21 mouse cellular contexts compared by ENCODE assay signal in genomic region chr9:77571851-77572250, GRCm38 (mm10). TPM values are rescaled to one million over a fixed set of nuclear protein-coding genes. Genes with fewer than 3 reads are reported as not detected.
A peak's percentile ranks its signal among the peaks of the same experiment; 100 is the strongest.
DNase-seq lines count a peak whose midpoint lies in the region; ATAC-seq and TF ChIP-seq lines count a peak whose summit lies in the region.
"Had no signal": no experiment of that assay in that cellular context is flagged by ENCODE, and none has a peak within 500 bp of the region (broad histone marks: within the 10 kb centered on the region; RNA-seq: fewer than 3 reads in every experiment).

No protein-coding gene starts in this region.

- dilution Hi-C loops in CH12.LX (cut with MboI; ENCODE audit: extremely low pct_ligation_motif_present, extremely low pct_unique_long_range_greater_than_20kb, low sequenced_read_pairs), result no loop called here

- TF ChIP-seq POLR2A in CH12.LX (IDR thresholded peaks at IDR 0.05; ENCODE audit: low read depth, low read length), result no peak
- no peak for TF ChIP-seq POLR2A in brain, embryonic 14.5 days (IDR thresholded peaks at IDR 0.05; ENCODE audit: borderline replicate concordance, extremely low read depth, insufficient read depth, insufficient read length, poor library complexity, severe bottlenecking)

- WGBS in forebrain, embryonic 14.5 days, result 75% methylated on average over 4 of the region's 4 CpGs
- 86% methylated on average over 4 of the region's 4 CpGs for WGBS in forebrain, embryonic 13.5 days

- H3K4me1 ChIP-seq in forebrain, embryonic 14.5 days (ENCODE audit: control insufficient read depth, insufficient read depth, low read length), result no peaks in the 10 kb centered on the region
- H3K4me1 ChIP-seq in forebrain, embryonic 13.5 days, result peaks cover 6% of the 10 kb centered on the region
- H3K4me1 ChIP-seq in CH12.LX (ENCODE audit: control insufficient read depth in 1 of 2, insufficient read depth in 2 of 2), result peaks cover 11 to 29% of the 10 kb centered on the region in 2 experiments
- H3K4me1 ChIP-seq: embryonic facial prominence, embryonic 12.5 days had no signal

- no peak overlapping the region for H3K9ac ChIP-seq in forebrain, embryonic 14.5 days (ENCODE audit: low read length)
- no peak overlapping the region for H3K9ac ChIP-seq in forebrain, embryonic 13.5 days
- H3K9ac ChIP-seq in CH12.LX (ENCODE audit: insufficient read depth, low read depth), result no peak overlapping the region
- H3K9ac ChIP-seq: embryonic facial prominence, embryonic 12.5 days; forebrain, embryonic 12.5 days; forebrain, postnatal 0 days had no signal

- peak; percentile 33; the same call in 1 of the 2 replicates for ATAC-seq in forebrain, embryonic 14.5 days
- ATAC-seq in forebrain, embryonic 13.5 days, result no peak
- ATAC-seq in frontal cortex, adult (ENCODE audit: low TSS enrichment), result peak; percentile 16; the same call in 1 of the 2 replicates
- ATAC-seq: CD4-positive, CD25-positive, alpha-beta regulatory T cell, adult 4 months; forebrain, postnatal 0 days had no signal

- H3K27me3 ChIP-seq in forebrain, embryonic 14.5 days (replicated peaks; ENCODE audit: control insufficient read depth, insufficient read depth, low read length), result no peaks in the 10 kb centered on the region
- no peaks in the 10 kb centered on the region for H3K27me3 ChIP-seq in forebrain, embryonic 13.5 days
- H3K27me3 ChIP-seq in CH12.LX (replicated peaks), result no peaks in the 10 kb centered on the region
- H3K27me3 ChIP-seq: embryonic facial prominence, embryonic 12.5 days had no signal

- no peaks in the 10 kb centered on the region for H3K36me3 ChIP-seq in forebrain, embryonic 14.5 days (ENCODE audit: control insufficient read depth, insufficient read depth, low read length)
- H3K36me3 ChIP-seq in forebrain, embryonic 13.5 days (ENCODE audit: poor library complexity, severe bottlenecking), result no peaks in the 10 kb centered on the region
- H3K36me3 ChIP-seq in CH12.LX (replicated peaks in 1 of 2; ENCODE audit: control insufficient read depth in 1 of 2, insufficient read depth in 1 of 2, low read length in 1 of 2), result no peaks in the 10 kb centered on the region
- H3K36me3 ChIP-seq: embryonic facial prominence, embryonic 10.5 days; embryonic facial prominence, embryonic 12.5 days; forebrain, embryonic 12.5 days had no signal

- TF ChIP-seq EP300 in CH12.LX (IDR thresholded peaks at IDR 0.05; ENCODE audit: low read length), result peak; percentile 33; the same call in 1 of the 2 replicates

- H3K9me3 ChIP-seq in forebrain, embryonic 14.5 days (replicated peaks; ENCODE audit: control insufficient read depth, low read length), result no peaks in the 10 kb centered on the region
- H3K9me3 ChIP-seq in forebrain, embryonic 13.5 days (replicated peaks), result no peaks in the 10 kb centered on the region
- no peaks in the 10 kb centered on the region for H3K9me3 ChIP-seq in CH12.LX (replicated peaks; ENCODE audit: low read length)
- H3K9me3 ChIP-seq: embryonic facial prominence, embryonic 10.5 days; embryonic facial prominence, embryonic 12.5 days; forebrain, embryonic 12.5 days had no signal

- TF ChIP-seq RAD21 in CH12.LX (IDR thresholded peaks at IDR 0.05; ENCODE audit: low read depth, low read length), result no peak

- in situ Hi-C loops in CH12.LX (cut with MboI; ENCODE audit: low pct_ligation_motif_present, low pct_unique_long_range_greater_than_20kb, low sequenced_read_pairs), result no loop called here

- no peaks in the 10 kb centered on the region for H3K79me2 ChIP-seq in CH12.LX (replicated peaks; ENCODE audit: control insufficient read depth, extremely low read depth, insufficient read depth, poor library complexity, severe bottlenecking)

- no peak overlapping the region for H3K4me3 ChIP-seq in forebrain, embryonic 14.5 days (ENCODE audit: low read depth, low read length)
- no peak overlapping the region for H3K4me3 ChIP-seq in forebrain, embryonic 13.5 days
- H3K4me3 ChIP-seq in CH12.LX (replicated peaks in 1 of 3; ENCODE audit: low read depth in 2 of 3, low read length in 2 of 3, poor library complexity in 1 of 3), result peak overlapping the region in 1 of 3 experiments; percentile 1
- H3K4me3 ChIP-seq: embryonic facial prominence, embryonic 10.5 days; embryonic facial prominence, embryonic 12.5 days; forebrain, embryonic 12.5 days had no signal

- H3K27ac ChIP-seq in forebrain, embryonic 14.5 days (ENCODE audit: low read depth, low read length), result no peak overlapping the region
- no peak overlapping the region for H3K27ac ChIP-seq in forebrain, embryonic 13.5 days
- H3K27ac ChIP-seq in CH12.LX (ENCODE audit: insufficient read depth, low read depth), result no peak overlapping the region
- H3K27ac ChIP-seq: embryonic facial prominence, embryonic 10.5 days; embryonic facial prominence, embryonic 12.5 days; forebrain, embryonic 12.5 days had no signal

- no peak overlapping the region for H3K4me2 ChIP-seq in forebrain, embryonic 14.5 days (ENCODE audit: low read length)
- no peak overlapping the region for H3K4me2 ChIP-seq in forebrain, embryonic 13.5 days
- H3K4me2 ChIP-seq in CH12.LX (ENCODE audit: insufficient read depth, low read depth, poor library complexity, severe bottlenecking), result no peak overlapping the region
- H3K4me2 ChIP-seq: embryonic facial prominence, embryonic 12.5 days; forebrain, embryonic 12.5 days had no signal

- no peak for TF ChIP-seq CTCF in CH12.LX (conservative IDR thresholded peaks at IDR 0.05 in 1 of 2, IDR thresholded peaks at IDR 0.05 in 1 of 2; ENCODE audit: low read depth in 2 of 2, low read length in 2 of 2)
- TF ChIP-seq CTCF in brain, embryonic 14.5 days (IDR thresholded peaks at IDR 0.05; ENCODE audit: borderline replicate concordance, extremely low read depth, insufficient read depth, insufficient read length), result no peak

- peak; percentile 63 for DNase-seq in forebrain, embryonic 14.5 days (ENCODE audit: low spot score)
- no peak for DNase-seq in frontal cortex, postnatal 10 days (ENCODE audit: low spot score in 2 of 2)
- DNase-seq in CH12.LX (ENCODE audit: extremely low read depth), result no peak
- DNase-seq in brain, embryonic 14.5 days (ENCODE audit: low read depth), result peak; percentile 69
- DNase-seq in urinary bladder, adult 18-20 months (ENCODE audit: low spot score in 2 of 2), result no peak
- DNase-seq: adrenal gland, adult 2 months; adrenal gland, postnatal 10 days; adrenal gland, postnatal 25 days; B cell, adult 2 months; cerebellum, adult 11 months; cerebellum, adult 18-20 months; cerebellum, adult 8-10 months; cerebellum, adult 9-11 months; cerebellum, postnatal 25 days; forebrain, postnatal 0 days had no signal

TF ChIP-seq in CH12.LX, 34 proteins besides CTCF, POLR2A, EP300 and RAD21:
- TF ChIP-seq ELF1 (IDR thresholded peaks at IDR 0.05; ENCODE audit: low read depth, low read length), result no peak
- TF ChIP-seq CHD2 (IDR thresholded peaks at IDR 0.05; ENCODE audit: low read length), result no peak
- TF ChIP-seq MYC (IDR thresholded peaks at IDR 0.05; ENCODE audit: low read depth, low read length), result 0 out of 2 replicates have a peak, but pooled peaks have one; percentile 49
- 0 out of 2 replicates have a peak, but pooled peaks have one; percentile 27 for TF ChIP-seq BHLHE40 (IDR thresholded peaks at IDR 0.05; ENCODE audit: low read depth, low read length)
- 0 out of 2 replicates have a peak, but pooled peaks have one; percentile 37 for TF ChIP-seq MAFK (IDR thresholded peaks at IDR 0.05; ENCODE audit: insufficient replicate concordance, low read length)
- TF ChIP-seq ETS1 (conservative IDR thresholded peaks at IDR 0.05; ENCODE audit: low read depth, low read length), result peak; percentile 32; the same call in 1 of the 2 replicates
- no peak for TF ChIP-seq E2F4 (IDR thresholded peaks at IDR 0.05; ENCODE audit: insufficient replicate concordance, low read depth, low read length)
- no peak for TF ChIP-seq POLR2AphosphoS2 (IDR thresholded peaks at IDR 0.05; ENCODE audit: low read depth, low read length)
- no peak for TF ChIP-seq USF1 (IDR thresholded peaks at IDR 0.05; ENCODE audit: low read depth, low read length)
- no peak for TF ChIP-seq RCOR1 (conservative IDR thresholded peaks at IDR 0.05; ENCODE audit: low read depth, low read length)
- no peak for TF ChIP-seq NELFE (IDR thresholded peaks at IDR 0.05; ENCODE audit: low read depth, low read length)
- no peak for TF ChIP-seq JUN (IDR thresholded peaks at IDR 0.05; ENCODE audit: insufficient read depth, low read depth, low read length)
- TF ChIP-seq IRF4 (IDR thresholded peaks at IDR 0.05; ENCODE audit: low read depth, low read length), result peak; percentile 24; the same call in 1 of the 2 replicates
- TF ChIP-seq GABPA (IDR thresholded peaks at IDR 0.05; ENCODE audit: insufficient replicate concordance, low read depth, low read length), result no peak
- TF ChIP-seq ZKSCAN1 (IDR thresholded peaks at IDR 0.05; ENCODE audit: borderline replicate concordance, low read depth, low read length), result no peak
- TF ChIP-seq HCFC1 (IDR thresholded peaks at IDR 0.05; ENCODE audit: low read depth, low read length), result no peak
- no peak for TF ChIP-seq UBTF (IDR thresholded peaks at IDR 0.05; ENCODE audit: low read depth, low read length)
- TF ChIP-seq MAX (IDR thresholded peaks at IDR 0.05; ENCODE audit: low read length), result no peak
- TF ChIP-seq TBP (conservative IDR thresholded peaks at IDR 0.05; ENCODE audit: low read depth, low read length), result no peak

RNA-seq across cellular contexts. Expression of gene Lrrc1, which starts 27.2 kb away (rescaled TPM):
- 8.2 and 10.6 TPM in 2 replicates for polyA plus RNA-seq in forebrain, embryonic 14.5 days (2014; fragmentation: Nextera tagmentation; extraction: Ambion mirVana)
- polyA plus RNA-seq in forebrain, embryonic 13.5 days (2015; fragmentation: Nextera tagmentation; extraction: Ambion mirVana), result 12.5 and 13.0 TPM in 2 replicates
- 12.5 and 15.4 TPM in 2 replicates for total RNA-seq in CH12.LX (2012; rRNA removed)
- total RNA-seq in CH12.LX (2014; rRNA removed), result 15.7 and 15.8 TPM in 2 replicates
- 14.9 and 15.8 TPM in 2 replicates for polyA plus RNA-seq in CH12.LX (2012; ENCODE audit: insufficient read length, low read depth)
- polyA plus RNA-seq in brain, embryonic 14.5 days (2012; rRNA removed), result 17.8 and 20.1 TPM in 2 replicates

Comparison
In these comparisons a context has a peak if more than half of its experiments do, and no peak if none do; other contexts are left out.
1. DNase-seq: peak in forebrain, embryonic 14.5 days (single experiment) and brain, embryonic 14.5 days (single experiment); none in frontal cortex, postnatal 10 days (0 of 2), CH12.LX (single experiment) and urinary bladder, adult 18-20 months (0 of 2).